Mouse (Mus musculus): ENCODE results near the gene Cdk6. TPM values are rescaled to one million over a fixed set of nuclear protein-coding genes. Genes with fewer than 3 reads are reported as not detected.
"Not testable (repeated sequence)": the region's sequence is repeated elsewhere in the genome, so short reads cannot be mapped to it uniquely, and the experiment has no call there.

The Cdk6 gene
- polyA plus RNA-seq, 1 experiment from 2014 or later: 6.3 TPM

- Histone ChIP-seq H3K9ac (ENCODE audit: low read depth, low read length) (no peak overlapping the region), H3K27ac (ENCODE audit: low read length) (no peak overlapping the region), H3K4me1 (ENCODE audit: control insufficient read depth, insufficient read depth, low read length) (peaks cover 8% of the 10 kb centered on the region), H3K9me3 (replicated peaks; ENCODE audit: control insufficient read depth, low read length, poor library complexity, severe bottlenecking) (no peaks in the 10 kb centered on the region), H3K36me3 (ENCODE audit: control insufficient read depth, insufficient read depth, low read length) (no peaks in the 10 kb centered on the region), H3K4me2 (ENCODE audit: low read length) (peak overlapping the region; percentile 28), H3K27me3 (ENCODE audit: control insufficient read depth, insufficient read depth, low read depth, low read length) (no peaks in the 10 kb centered on the region), H3K4me3 (ENCODE audit: low read depth, low read length) (no peak overlapping the region)
- ATAC-seq: peak; percentile 32; the same call in 1 of the 2 replicates
- 13% methylated on average over 6 of the region's 6 CpGs for WGBS
These were observed 53.7 kb downstream of the Cdk6 start for GRCm38 (mm10) chr5:3395020-3395419.

GRCm38 (mm10) chr5:3396214-3396613, 54.9 kb downstream of the Cdk6 start:
- ATAC-seq: no peak
- Histone ChIP-seq H3K4me1 (ENCODE audit: control insufficient read depth, insufficient read depth, low read length) (peaks cover 8% of the 10 kb centered on the region), H3K27ac (ENCODE audit: low read length) (no peak overlapping the region), H3K27me3 (ENCODE audit: control insufficient read depth, insufficient read depth, low read depth, low read length) (no peaks in the 10 kb centered on the region), H3K4me3 (ENCODE audit: low read depth, low read length) (no peak overlapping the region), H3K9me3 (replicated peaks; ENCODE audit: control insufficient read depth, low read length, poor library complexity, severe bottlenecking) (no peaks in the 10 kb centered on the region), H3K4me2 (ENCODE audit: low read length) (no peak overlapping the region), H3K36me3 (ENCODE audit: control insufficient read depth, insufficient read depth, low read length) (no peaks in the 10 kb centered on the region), H3K9ac (ENCODE audit: low read depth, low read length) (no peak overlapping the region)
- 91% methylated on average over 6 of the region's 6 CpGs for WGBS

GRCm38 (mm10) chr5:3396910-3397575, 55.8 kb downstream of the Cdk6 start:
- ATAC-seq: no peak
- H3K4me1 ChIP-seq (ENCODE audit: control insufficient read depth, insufficient read depth, low read length): peaks cover 8% of the 10 kb centered on the region
- H3K27me3 ChIP-seq (ENCODE audit: control insufficient read depth, insufficient read depth, low read depth, low read length): no peaks in the 10 kb centered on the region
- H3K27ac ChIP-seq (ENCODE audit: low read length): no peak overlapping the region
- no peak overlapping the region for H3K9ac ChIP-seq (ENCODE audit: low read depth, low read length)
- no peaks in the 10 kb centered on the region for H3K9me3 ChIP-seq (replicated peaks; ENCODE audit: control insufficient read depth, low read length, poor library complexity, severe bottlenecking)
- H3K36me3 ChIP-seq (ENCODE audit: control insufficient read depth, insufficient read depth, low read length): no peaks in the 10 kb centered on the region
- WGBS: 71% methylated on average over 11 of the region's 11 CpGs
- no peak overlapping the region for H3K4me3 ChIP-seq (ENCODE audit: low read depth, low read length)
- no peak overlapping the region for H3K4me2 ChIP-seq (ENCODE audit: low read length)

GRCm38 (mm10) chr5:3399784-3400494, 58.7 kb downstream of the Cdk6 start:
- Histone ChIP-seq H3K4me3 (ENCODE audit: low read depth, low read length) (no peak overlapping the region), H3K9ac (ENCODE audit: low read depth, low read length) (no peak overlapping the region), H3K9me3 (replicated peaks; ENCODE audit: control insufficient read depth, low read length, poor library complexity, severe bottlenecking) (no peaks in the 10 kb centered on the region), H3K4me2 (ENCODE audit: low read length) (no peak overlapping the region), H3K27ac (ENCODE audit: low read length) (no peak overlapping the region), H3K27me3 (ENCODE audit: control insufficient read depth, insufficient read depth, low read depth, low read length) (no peaks in the 10 kb centered on the region), H3K36me3 (ENCODE audit: control insufficient read depth, insufficient read depth, low read length) (no peaks in the 10 kb centered on the region), H3K4me1 (ENCODE audit: control insufficient read depth, insufficient read depth, low read length) (peaks cover 4% of the 10 kb centered on the region)
- WGBS: 57% methylated on average over 7 of the region's 7 CpGs
- 0 out of 2 replicates have a peak, but pooled peaks have one; percentile 21 for ATAC-seq

GRCm38 (mm10) chr5:3405102-3405501, 63.8 kb downstream of the Cdk6 start:
- Histone ChIP-seq H3K27ac (ENCODE audit: low read length) (no peak overlapping the region), H3K4me2 (ENCODE audit: low read length) (no peak overlapping the region), H3K36me3 (ENCODE audit: control insufficient read depth, insufficient read depth, low read length) (no peaks in the 10 kb centered on the region), H3K4me3 (ENCODE audit: low read depth, low read length) (no peak overlapping the region), H3K9me3 (replicated peaks; ENCODE audit: control insufficient read depth, low read length, poor library complexity, severe bottlenecking) (no peaks in the 10 kb centered on the region), H3K4me1 (ENCODE audit: control insufficient read depth, insufficient read depth, low read length) (no peaks in the 10 kb centered on the region), H3K9ac (ENCODE audit: low read depth, low read length) (no peak overlapping the region), H3K27me3 (ENCODE audit: control insufficient read depth, insufficient read depth, low read depth, low read length) (no peaks in the 10 kb centered on the region)
- ATAC-seq: no peak
- WGBS: 28% methylated on average over 6 of the region's 6 CpGs

- no peaks in the 10 kb centered on the region for H3K9me3 ChIP-seq (replicated peaks; ENCODE audit: control insufficient read depth, low read length, poor library complexity, severe bottlenecking)
- H3K27ac ChIP-seq (ENCODE audit: low read length): no peak overlapping the region
- H3K9ac ChIP-seq (ENCODE audit: low read depth, low read length): no peak overlapping the region
- no peak overlapping the region for H3K4me3 ChIP-seq (ENCODE audit: low read depth, low read length)
- no peak for ATAC-seq
- H3K36me3 ChIP-seq (ENCODE audit: control insufficient read depth, insufficient read depth, low read length): no peaks in the 10 kb centered on the region
- no peaks in the 10 kb centered on the region for H3K27me3 ChIP-seq (ENCODE audit: control insufficient read depth, insufficient read depth, low read depth, low read length)
- H3K4me1 ChIP-seq (ENCODE audit: control insufficient read depth, insufficient read depth, low read length): no peaks in the 10 kb centered on the region
- 54% methylated on average over 6 of the region's 6 CpGs for WGBS
- no peak overlapping the region for H3K4me2 ChIP-seq (ENCODE audit: low read length)
These were observed 64.2 kb downstream of the Cdk6 start for GRCm38 (mm10) chr5:3405503-3405902.

GRCm38 (mm10) chr5:3407926-3408325, 66.6 kb downstream of the Cdk6 start:
- Histone ChIP-seq H3K9ac (ENCODE audit: low read depth, low read length) (no peak overlapping the region), H3K9me3 (replicated peaks; ENCODE audit: control insufficient read depth, low read length, poor library complexity, severe bottlenecking) (no peaks in the 10 kb centered on the region; the same call in 1 of the 2 replicates), H3K27ac (ENCODE audit: low read length) (no peak overlapping the region), H3K4me1 (ENCODE audit: control insufficient read depth, insufficient read depth, low read length) (no peaks in the 10 kb centered on the region), H3K36me3 (ENCODE audit: control insufficient read depth, insufficient read depth, low read length) (no peaks in the 10 kb centered on the region), H3K4me2 (ENCODE audit: low read length) (no peak overlapping the region), H3K27me3 (ENCODE audit: control insufficient read depth, insufficient read depth, low read depth, low read length) (no peaks in the 10 kb centered on the region), H3K4me3 (ENCODE audit: low read depth, low read length) (no peak overlapping the region)
- no peak for ATAC-seq
- WGBS: 88% methylated on average over 9 of the region's 9 CpGs

- not testable (repeated sequence) for H3K4me2 ChIP-seq (ENCODE audit: low read length); ATAC-seq; H3K4me3 ChIP-seq (ENCODE audit: low read depth, low read length); H3K36me3 ChIP-seq (ENCODE audit: control insufficient read depth, insufficient read depth, low read length); H3K27me3 ChIP-seq (ENCODE audit: control insufficient read depth, insufficient read depth, low read depth, low read length); H3K4me1 ChIP-seq (ENCODE audit: control insufficient read depth, insufficient read depth, low read length); H3K27ac ChIP-seq (ENCODE audit: low read length); H3K9me3 ChIP-seq (replicated peaks; ENCODE audit: control insufficient read depth, low read length, poor library complexity, severe bottlenecking); H3K9ac ChIP-seq (ENCODE audit: low read depth, low read length)
- WGBS: 90% methylated on average over 1 of the region's 1 CpGs
These were observed 76.9 kb downstream of the Cdk6 start for GRCm38 (mm10) chr5:3418183-3418582.

- Histone ChIP-seq H3K27me3 (ENCODE audit: control insufficient read depth, insufficient read depth, low read depth, low read length) (no peaks in the 10 kb centered on the region), H3K9me3 (replicated peaks; ENCODE audit: control insufficient read depth, low read length, poor library complexity, severe bottlenecking) (no peaks in the 10 kb centered on the region), H3K4me2 (ENCODE audit: low read length) (no peak overlapping the region), H3K9ac (ENCODE audit: low read depth, low read length) (no peak overlapping the region), H3K4me1 (ENCODE audit: control insufficient read depth, insufficient read depth, low read length) (no peaks in the 10 kb centered on the region), H3K4me3 (ENCODE audit: low read depth, low read length) (no peak overlapping the region), H3K36me3 (ENCODE audit: control insufficient read depth, insufficient read depth, low read length) (no peaks in the 10 kb centered on the region), H3K27ac (ENCODE audit: low read length) (no peak overlapping the region)
- 89% methylated on average over 10 of the region's 10 CpGs for WGBS
- no peak for ATAC-seq
These were observed 79.0 kb downstream of the Cdk6 start for GRCm38 (mm10) chr5:3420094-3420831.
